Mouse (Mus musculus): ENCODE measurements at regions not wholly inside any gene's neighbourhood (a gene's known extent, or its start where the extent isn't known, plus 50 kb on each side); places are given as distances from the start of the nearest gene placed in this dataset.

DNA sequence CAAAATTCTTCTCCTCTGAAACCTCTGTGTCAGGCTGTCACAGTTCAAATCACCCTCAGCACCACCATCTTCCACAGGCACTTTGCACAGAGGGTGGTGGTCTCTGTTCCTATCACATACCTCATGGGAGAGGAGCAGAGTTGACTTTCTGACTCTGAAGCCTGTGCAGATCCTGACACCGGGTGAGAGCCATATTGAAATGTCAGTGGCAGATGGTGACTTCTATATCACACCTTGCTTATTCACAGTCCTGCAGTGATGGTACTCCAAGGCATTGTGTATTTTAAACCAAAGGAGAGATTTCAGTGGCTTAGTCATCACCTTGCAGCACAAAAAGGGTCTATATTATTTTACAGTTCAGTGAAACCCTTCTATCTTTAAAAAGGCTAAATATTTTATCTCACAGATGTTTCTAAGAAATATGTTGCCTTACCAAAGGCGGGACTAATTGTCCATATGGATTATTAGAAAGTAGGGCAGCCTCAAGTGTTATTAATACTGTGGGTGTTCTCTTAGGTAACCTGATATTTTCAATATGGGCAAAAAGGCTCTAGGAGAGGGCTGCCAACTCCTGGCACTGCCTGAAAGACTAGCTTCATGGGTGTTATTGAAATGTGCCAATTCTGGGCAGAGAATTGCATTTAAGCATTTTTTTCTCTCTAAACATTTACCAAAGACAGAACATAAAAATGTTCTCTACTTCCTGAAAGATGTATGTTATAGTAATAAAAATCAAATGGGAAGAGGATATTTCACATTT, 378.1 kb downstream of the Fat4 start:
- TF ChIP-seq CTCF (IDR thresholded peaks at IDR 0.05; ENCODE audit: extremely low read depth, insufficient read depth, low read length) (no peak), POLR2A (IDR thresholded peaks at IDR 0.05; ENCODE audit: extremely low read depth, insufficient read depth, low read length) (no peak)

Data from cortical plate, adult 2 months (tissue).